Mouse (Mus musculus): ENCODE results near the gene Mustn1.

Mustn1 gene

GRCm38 (mm10) chr14:30875130-30875865 lies 3.7 kb upstream of the Mustn1 start:
- H3K36me3 ChIP-seq (ENCODE audit: insufficient read depth, low read length) = peaks cover 41% of the 10 kb centered on the region
- H3K27me3 ChIP-seq (ENCODE audit: insufficient read depth, low read length) = no peaks in the 10 kb centered on the region
- TF ChIP-seq NANOG (IDR thresholded peaks at IDR 0.05; ENCODE audit: borderline replicate concordance, low read length) (no peak), CTCF (conservative IDR thresholded peaks at IDR 0.05; ENCODE audit: low read length) (no peak), POU5F1 (IDR thresholded peaks at IDR 0.05; ENCODE audit: borderline replicate concordance, low read length) (no peak)
- H3K4me3 ChIP-seq (replicated peaks; ENCODE audit: low read length) = peak overlapping the region; percentile 37
- peaks cover 47% of the 10 kb centered on the region for H3K4me1 ChIP-seq (replicated peaks; ENCODE audit: low read depth, low read length)
- H3K9me3 ChIP-seq (ENCODE audit: low read length) = no peaks in the 10 kb centered on the region

GRCm38 (mm10) chr14:30875955-30876354 lies 3.0 kb upstream of the Mustn1 start:
- Histone ChIP-seq H3K4me3 (replicated peaks; ENCODE audit: low read length) (peak overlapping the region; percentile 37), H3K36me3 (ENCODE audit: insufficient read depth, low read length) (peaks cover 39% of the 10 kb centered on the region), H3K9me3 (ENCODE audit: low read length) (no peaks in the 10 kb centered on the region), H3K27me3 (ENCODE audit: insufficient read depth, low read length) (no peaks in the 10 kb centered on the region), H3K4me1 (replicated peaks; ENCODE audit: low read depth, low read length) (peaks cover 47% of the 10 kb centered on the region)
- no peak for TF ChIP-seq CTCF (conservative IDR thresholded peaks at IDR 0.05; ENCODE audit: low read length)
- no peak for TF ChIP-seq NANOG (IDR thresholded peaks at IDR 0.05; ENCODE audit: borderline replicate concordance, low read length)
- no peak for TF ChIP-seq POU5F1 (IDR thresholded peaks at IDR 0.05; ENCODE audit: borderline replicate concordance, low read length)

GRCm38 (mm10) chr14:30876451-30876850 lies 2.5 kb upstream of the Mustn1 start:
- no peak for TF ChIP-seq POU5F1 (IDR thresholded peaks at IDR 0.05; ENCODE audit: borderline replicate concordance, low read length)
- TF ChIP-seq CTCF (conservative IDR thresholded peaks at IDR 0.05; ENCODE audit: low read length) = no peak
- no peak for TF ChIP-seq NANOG (IDR thresholded peaks at IDR 0.05; ENCODE audit: borderline replicate concordance, low read length)

GRCm38 (mm10) chr14:30877827-30878226 lies 1.2 kb upstream of the Mustn1 start:
- Histone ChIP-seq H3K9me3 (ENCODE audit: low read length) (no peaks in the 10 kb centered on the region), H3K4me3 (replicated peaks; ENCODE audit: low read length) (no peak overlapping the region), H3K27me3 (ENCODE audit: insufficient read depth, low read length) (no peaks in the 10 kb centered on the region; the same call in 1 of the 2 replicates), H3K4me1 (replicated peaks; ENCODE audit: low read depth, low read length) (peaks cover 42% of the 10 kb centered on the region), H3K36me3 (ENCODE audit: insufficient read depth, low read length) (peaks cover 26% of the 10 kb centered on the region)
- TF ChIP-seq POU5F1 (IDR thresholded peaks at IDR 0.05; ENCODE audit: borderline replicate concordance, low read length) (no peak), CTCF (conservative IDR thresholded peaks at IDR 0.05; ENCODE audit: low read length) (no peak), NANOG (IDR thresholded peaks at IDR 0.05; ENCODE audit: borderline replicate concordance, low read length) (no peak)

More at GRCm38 (mm10) chr14:30876451-30876850, 2.5 kb upstream of the Mustn1 start:
- Histone ChIP-seq H3K36me3 (ENCODE audit: insufficient read depth, low read length) (peaks cover 35% of the 10 kb centered on the region), H3K27me3 (ENCODE audit: insufficient read depth, low read length) (no peaks in the 10 kb centered on the region), H3K9me3 (ENCODE audit: low read length) (no peaks in the 10 kb centered on the region), H3K4me3 (replicated peaks; ENCODE audit: low read length) (no peak overlapping the region), H3K4me1 (replicated peaks; ENCODE audit: low read depth, low read length) (peaks cover 47% of the 10 kb centered on the region)

GRCm38 (mm10) chr14:30879794-30880193 lies 794 bp downstream of the Mustn1 start:
- peak overlapping the region; percentile 41 for H3K4me3 ChIP-seq (replicated peaks; ENCODE audit: low read length)
- no peaks in the 10 kb centered on the region for H3K9me3 ChIP-seq (ENCODE audit: low read length)
- no peaks in the 10 kb centered on the region; the same call in 1 of the 2 replicates for H3K27me3 ChIP-seq (ENCODE audit: insufficient read depth, low read length)
- TF ChIP-seq POU5F1 (IDR thresholded peaks at IDR 0.05; ENCODE audit: borderline replicate concordance, low read length) (no peak), CTCF (conservative IDR thresholded peaks at IDR 0.05; ENCODE audit: low read length) (no peak), NANOG (IDR thresholded peaks at IDR 0.05; ENCODE audit: borderline replicate concordance, low read length) (no peak)
- H3K36me3 ChIP-seq (ENCODE audit: insufficient read depth, low read length) = peaks cover 7% of the 10 kb centered on the region; the same call in 1 of the 2 replicates
- H3K4me1 ChIP-seq (replicated peaks; ENCODE audit: low read depth, low read length) = peaks cover 42% of the 10 kb centered on the region

- H3K27me3 ChIP-seq (ENCODE audit: insufficient read depth, low read length) = no peaks in the 10 kb centered on the region; the same call in 1 of the 2 replicates
- no peak for TF ChIP-seq CTCF (conservative IDR thresholded peaks at IDR 0.05; ENCODE audit: low read length)
- no peak for TF ChIP-seq NANOG (IDR thresholded peaks at IDR 0.05; ENCODE audit: borderline replicate concordance, low read length)
- TF ChIP-seq POU5F1 (IDR thresholded peaks at IDR 0.05; ENCODE audit: borderline replicate concordance, low read length) = no peak
- H3K4me1 ChIP-seq (replicated peaks; ENCODE audit: low read depth, low read length) = peaks cover 41% of the 10 kb centered on the region
- peaks cover 6% of the 10 kb centered on the region; the same call in 1 of the 2 replicates for H3K36me3 ChIP-seq (ENCODE audit: insufficient read depth, low read length)
- peak overlapping the region; percentile 41 for H3K4me3 ChIP-seq (replicated peaks; ENCODE audit: low read length)
- no peaks in the 10 kb centered on the region for H3K9me3 ChIP-seq (ENCODE audit: low read length)
Measured at GRCm38 (mm10) chr14:30880251-30880650, 1.3 kb downstream of the Mustn1 start.

- TF ChIP-seq CTCF (conservative IDR thresholded peaks at IDR 0.05; ENCODE audit: low read length) (peak; percentile 65), NANOG (IDR thresholded peaks at IDR 0.05; ENCODE audit: borderline replicate concordance, low read length) (no peak)
- H3K4me3 ChIP-seq (replicated peaks; ENCODE audit: low read length) = peak overlapping the region; percentile 41
- peaks cover 2% of the 10 kb centered on the region; the same call in 1 of the 2 replicates for H3K27me3 ChIP-seq (ENCODE audit: insufficient read depth, low read length)
- H3K36me3 ChIP-seq (ENCODE audit: insufficient read depth, low read length) = peaks cover 6% of the 10 kb centered on the region; the same call in 1 of the 2 replicates
- peaks cover 33% of the 10 kb centered on the region for H3K4me1 ChIP-seq (replicated peaks; ENCODE audit: low read depth, low read length)
- no peaks in the 10 kb centered on the region for H3K9me3 ChIP-seq (ENCODE audit: low read length)
Measured at GRCm38 (mm10) chr14:30880811-30881717, 2.1 kb downstream of the Mustn1 start.

- peaks cover 27% of the 10 kb centered on the region for H3K4me1 ChIP-seq (replicated peaks; ENCODE audit: low read depth, low read length)
- no peak for TF ChIP-seq NANOG (IDR thresholded peaks at IDR 0.05; ENCODE audit: borderline replicate concordance, low read length)
- TF ChIP-seq CTCF (conservative IDR thresholded peaks at IDR 0.05; ENCODE audit: low read length) = no peak
- no peak for TF ChIP-seq POU5F1 (IDR thresholded peaks at IDR 0.05; ENCODE audit: borderline replicate concordance, low read length)
- no peaks in the 10 kb centered on the region for H3K9me3 ChIP-seq (ENCODE audit: low read length)
- H3K4me3 ChIP-seq (replicated peaks; ENCODE audit: low read length) = no peak overlapping the region
- H3K27me3 ChIP-seq (ENCODE audit: insufficient read depth, low read length) = peaks cover 7% of the 10 kb centered on the region
- no peaks in the 10 kb centered on the region for H3K36me3 ChIP-seq (ENCODE audit: insufficient read depth, low read length)
Measured at GRCm38 (mm10) chr14:30881718-30882108, 2.7 kb downstream of the Mustn1 start.
